Mouse (Mus musculus) limb, embryonic 13.5 days (tissue): ENCODE measurements around the gene Gm10409. TPM values are rescaled to one million over a fixed set of nuclear protein-coding genes. Genes with fewer than 3 reads are reported as not detected.
"Not testable (repeated sequence)": the region's sequence is repeated elsewhere in the genome, so short reads cannot be mapped to it uniquely, and the experiment has no call there.

Experiments
- ATAC-seq: fragments of 200-750 bp; cut with Nextera tagmentation; 2 replicates; pipeline ENCODE4 v1.8.0; 2017; ENCODE audit warnings: low read depth, moderate number of reproducible peaks, moderate TSS enrichment; ENCODE audit not compliant: low FRiP score
- H3K27ac ChIP-seq: fragments of 300-500 bp; sonication (generic); 2 replicates; pipeline ENCODE4 v1.5.1; 2015; ENCODE audit warnings: inconsistent platforms, mild to moderate bottlenecking, moderate library complexity
- H3K27me3 ChIP-seq: fragments of 300-500 bp; sonication (generic); 2 replicates; pipeline ENCODE4 v1.6.1; 2015; ENCODE audit warnings: mild to moderate bottlenecking, inconsistent platforms
- H3K36me3 ChIP-seq: fragments of 300-500 bp; sonication (generic); 2 replicates; pipeline ENCODE4 v1.6.1; 2015; ENCODE audit warnings: inconsistent platforms, mild to moderate bottlenecking, moderate library complexity
- H3K4me1 ChIP-seq: fragments of 300-500 bp; sonication (generic); 2 replicates; pipeline ENCODE4 v1.6.1; 2015; ENCODE audit warnings: inconsistent platforms
- H3K4me2 ChIP-seq: fragments of 300-500 bp; sonication (generic); replicated peaks from 2 replicates; pipeline ENCODE4 v1.6.1; 2015; ENCODE audit warnings: inconsistent platforms, mild to moderate bottlenecking, moderate library complexity
- H3K4me3 ChIP-seq: fragments of 300-500 bp; sonication (generic); 2 replicates; pipeline ENCODE4 v1.5.1; 2015; ENCODE audit warnings: moderate library complexity, mild to moderate bottlenecking, inconsistent platforms
- H3K9ac ChIP-seq: fragments of 300-500 bp; sonication (generic); 2 replicates; pipeline ENCODE4 v1.6.1; 2015; ENCODE audit warnings: mild to moderate bottlenecking, inconsistent platforms
- H3K9me3 ChIP-seq: fragments of 300-500 bp; sonication (generic); 2 replicates; pipeline ENCODE4 v1.6.1; 2016; ENCODE audit warnings: inconsistent platforms
- WGBS: fragments of 180-500 bp; shearing (Covaris S2); methylation state at CpG from one replicate; pipeline ENCODE4 v1.1.7; 2015; 5-methylcytosine and 5-hydroxymethylcytosine counted together
- polyA plus RNA-seq: library from polyadenylated mRNA; unstranded; fragments of >200 nt; fragmentation: Nextera tagmentation; extraction: Ambion mirVana; gene quantifications from 2 replicates; pipeline ENCODE4 v1.2.1, GENCODE M21; 2015

Gm10409 gene
- 0.86 and 1.3 TPM in 2 replicates for polyA plus RNA-seq

DNA sequence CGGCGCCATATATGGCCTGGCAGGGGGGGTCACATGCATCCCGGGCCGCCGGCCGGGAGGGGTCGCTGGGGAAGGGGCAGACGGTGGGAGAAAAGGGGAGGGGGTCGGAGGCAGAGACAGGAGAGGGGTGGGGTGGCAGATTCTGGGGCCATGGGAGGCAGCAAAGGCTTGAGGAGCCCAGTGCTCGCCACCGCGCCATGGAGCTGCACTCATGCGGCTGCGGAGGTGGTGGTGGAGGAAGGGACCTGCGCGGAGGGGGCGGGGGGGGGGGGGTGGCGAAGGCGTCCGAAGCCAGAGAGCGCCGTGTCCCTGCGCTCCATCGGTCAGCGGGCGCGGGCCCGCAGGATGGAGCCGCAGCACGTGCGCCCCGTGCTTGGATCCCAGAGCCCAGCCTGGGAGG, at the start of gene Gm10409:
Gene Gm10409, plus strand, starts transcription at position 301 of the 400 bp plus-strand sequence.
- not testable (repeated sequence) for H3K4me3 ChIP-seq, H3K9ac ChIP-seq, H3K27me3 ChIP-seq, H3K9me3 ChIP-seq, H3K4me1 ChIP-seq, H3K27ac ChIP-seq, H3K36me3 ChIP-seq, H3K4me2 ChIP-seq, ATAC-seq
- WGBS = no CpG with 5 or more reads among the region's 32 CpGs

DNA sequence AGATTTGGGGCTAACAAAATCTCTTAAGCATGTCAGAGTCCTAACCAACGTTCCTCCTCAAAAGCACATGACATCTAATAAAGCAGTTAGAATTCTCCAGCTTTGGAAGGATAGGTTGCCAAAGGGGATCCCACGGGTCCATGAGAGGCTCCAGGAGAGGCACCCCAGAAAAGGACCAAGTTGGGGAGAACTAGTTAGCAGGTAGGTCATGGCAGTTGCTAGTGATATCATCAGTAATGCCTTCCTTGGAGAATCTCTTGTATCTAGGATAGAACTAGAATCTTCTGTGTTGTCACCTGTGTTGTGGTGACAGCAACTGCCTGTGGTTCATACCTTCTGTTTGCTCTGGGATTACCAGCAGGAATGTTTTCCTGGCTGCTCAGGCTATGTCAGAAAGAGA, 17.6 kb upstream of the Gm10409 start, which contains the start of gene Gm10413:
Gene Gm10413, plus strand, starts transcription at position 301 of the 400 bp plus-strand sequence.
- H3K4me1 ChIP-seq, H3K27ac ChIP-seq, H3K9me3 ChIP-seq, H3K4me3 ChIP-seq, H3K27me3 ChIP-seq, H3K9ac ChIP-seq, ATAC-seq, H3K36me3 ChIP-seq, H3K4me2 ChIP-seq: not testable (repeated sequence)
- no CpG with 5 or more reads among the region's 2 CpGs for WGBS

DNA sequence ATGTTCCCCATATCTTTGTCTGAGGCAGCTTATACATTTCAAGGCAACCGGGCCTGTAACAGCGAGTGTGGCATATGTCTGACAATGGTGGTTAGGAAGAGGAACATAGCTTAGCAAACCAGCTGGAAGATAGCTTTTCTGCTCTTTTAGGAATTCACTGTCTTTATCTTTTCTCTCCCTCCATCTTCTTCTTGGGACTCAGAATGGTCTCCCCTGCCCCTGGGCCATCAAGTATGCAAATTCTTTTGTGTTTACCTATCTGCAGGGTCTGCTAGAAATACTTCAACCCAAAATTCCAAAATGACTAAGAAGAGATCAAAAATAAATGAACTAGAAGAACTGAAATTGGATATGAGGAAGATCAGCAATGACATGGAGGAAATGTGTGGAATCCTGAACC, 15.4 kb downstream of the Gm10409 start, which contains the start of gene Gm3005:
Gene Gm3005, plus strand, starts transcription at position 301 of the 400 bp plus-strand sequence.
- not testable (repeated sequence) for ATAC-seq, H3K9me3 ChIP-seq

DNA sequence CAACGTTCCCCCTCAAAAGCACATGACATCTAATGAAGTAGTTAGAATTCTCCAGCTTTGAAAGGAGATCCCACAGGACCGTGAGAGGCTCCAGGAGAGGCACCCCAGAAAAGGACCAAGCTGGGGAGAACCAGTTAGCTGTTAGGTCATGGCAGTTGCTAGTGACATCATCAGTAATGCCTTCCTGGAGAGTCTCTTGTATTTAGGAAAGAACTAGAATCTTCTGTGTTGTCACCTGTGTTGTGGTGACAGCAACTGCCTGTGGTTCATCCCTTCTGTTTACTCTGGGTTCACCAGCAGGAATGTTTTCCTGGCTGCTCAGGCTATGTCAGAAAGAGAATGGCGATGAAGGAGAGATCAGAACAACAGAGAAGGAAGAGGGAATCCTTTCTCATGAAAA, 36.7 kb downstream of the Gm10409 start, which contains the start of gene Gm10408:
Gene Gm10408, plus strand, starts transcription at position 301 of the 400 bp plus-strand sequence.
- not testable (repeated sequence) for H3K27me3 ChIP-seq, H3K36me3 ChIP-seq, H3K9me3 ChIP-seq, H3K9ac ChIP-seq, H3K4me3 ChIP-seq, ATAC-seq, H3K4me1 ChIP-seq, H3K4me2 ChIP-seq, H3K27ac ChIP-seq
- no CpG with 5 or more reads among the region's 3 CpGs for whole genome bisulfite sequencing

More for the DNA sequence above, 15.4 kb downstream of the Gm10409 start, which contains the start of gene Gm3005:
- H3K9ac ChIP-seq, H3K27me3 ChIP-seq, H3K4me2 ChIP-seq, H3K4me3 ChIP-seq, H3K36me3 ChIP-seq, H3K27ac ChIP-seq, H3K4me1 ChIP-seq: not testable (repeated sequence)
- no CpG with 5 or more reads among the region's 2 CpGs for WGBS

Other genes with a start within 250 kb of the Gm10409 start
- gene Gm5795, start 224.4 kb upstream of the Gm10409 start, polyA plus RNA-seq = not detected in 2 replicates
- 5.1 and 5.9 TPM in 2 replicates for gene D830030K20Rik, start 204.1 kb upstream of the Gm10409 start, polyA plus RNA-seq
- gene Gm2956, start 80.0 kb upstream of the Gm10409 start, polyA plus RNA-seq = not detected in 2 replicates
- not detected in 2 replicates for gene Gm10413, start 17.5 kb upstream of the Gm10409 start, polyA plus RNA-seq
- gene Gm3005, start 15.5 kb downstream of the Gm10409 start, polyA plus RNA-seq = 1.1 and 1.2 TPM in 2 replicates
- gene Gm10408, start 36.8 kb downstream of the Gm10409 start, polyA plus RNA-seq = not detected in 2 replicates
- gene Gm3012, start 221.9 kb downstream of the Gm10409 start, polyA plus RNA-seq = not detected in 2 replicates
- 0.86 and 1.3 TPM in 2 replicates for gene Gm3020, start 239.4 kb downstream of the Gm10409 start, polyA plus RNA-seq